Mouse (Mus musculus) ES-E14 (cell line): ENCODE measurements around the gene Gm13287.

ENCODE experiments used
- CHD2 ChIP-seq: IDR thresholded peaks from 2 replicates; pipeline ENCODE4 v1.6.1; 2014; ENCODE audit warnings: mild to moderate bottlenecking, low read depth, low read length, inconsistent platforms
- HCFC1 ChIP-seq: IDR thresholded peaks from 2 replicates; pipeline ENCODE4 v1.6.1; 2012; ENCODE audit warnings: low read length, inconsistent platforms, borderline replicate concordance; ENCODE audit not compliant: insufficient read depth
- ZC3H11A ChIP-seq: IDR thresholded peaks from 2 replicates; pipeline ENCODE4 v1.6.1; 2012; ENCODE audit warnings: low read depth, mild to moderate bottlenecking, inconsistent platforms, low read length, borderline replicate concordance
- ZNF384 ChIP-seq: IDR thresholded peaks from 2 replicates; pipeline ENCODE4 v1.6.1; 2012; ENCODE audit warnings: low read depth, low read length, inconsistent platforms

- TF ChIP-seq HCFC1 (no peak), ZC3H11A (no peak), ZNF384 (no peak), CHD2 (no peak)
Measured at GRCm38 (mm10) chr4:88845334-88845733, 42.3 kb downstream of the Gm13287 start.
